In genomic region chr4:131585946-131586345, GRCm38 (mm10) we compare ENCODE assay signal across 16 mouse cellular contexts.
"Had no signal": no experiment of that assay in that cellular context is flagged by ENCODE, and none has a peak within 500 bp of the region (broad histone marks: within the 10 kb centered on the region; RNA-seq: fewer than 3 reads in every experiment).

No protein-coding gene starts in this region.

- H3K27me3 ChIP-seq: liver, embryonic 13.5 days; midbrain, embryonic 12.5 days; midbrain, embryonic 15.5 days; neural tube, embryonic 12.5 days; neural tube, embryonic 15.5 days had no signal

- H3K27ac ChIP-seq: hindbrain, postnatal 0 days; layer of hippocampus, adult 2 months; liver, embryonic 13.5 days; macrophage; midbrain, embryonic 12.5 days; midbrain, embryonic 15.5 days; neural tube, embryonic 12.5 days; neural tube, embryonic 15.5 days; stomach, postnatal 0 days had no signal

- H3K4me1 ChIP-seq: liver, embryonic 13.5 days; midbrain, embryonic 12.5 days; midbrain, embryonic 15.5 days; neural tube, embryonic 12.5 days had no signal

- H3K36me3 ChIP-seq: liver, embryonic 13.5 days; midbrain, embryonic 12.5 days; midbrain, embryonic 15.5 days; neural tube, embryonic 12.5 days; neural tube, embryonic 15.5 days had no signal

- H3K4me3 ChIP-seq: layer of hippocampus, adult 2 months; liver, embryonic 13.5 days; midbrain, embryonic 12.5 days; midbrain, embryonic 15.5 days; neural tube, embryonic 12.5 days; neural tube, embryonic 15.5 days had no signal

- DNase-seq: layer of hippocampus, adult 9-11 months; liver, embryonic 13.5 days; lung, adult 2 months; lung, postnatal 14 days; right cerebral cortex, adult 18-20 months; right cerebral cortex, postnatal 14 days; right cerebral cortex, postnatal 4 days; thymus, postnatal 25 days had no signal
